ENCODE assay signal across 8 mouse cellular contexts in genomic region chr17:48545223-48545943, GRCm38 (mm10).
A peak's percentile ranks its signal among the peaks of the same experiment; 100 is the strongest.
DNase-seq lines count a peak whose midpoint lies in the region; ATAC-seq lines count a peak whose summit lies in the region.

No protein-coding gene starts in this region.

- H3K36me3 ChIP-seq in limb, embryonic 11.5 days (ENCODE audit: control insufficient read depth, insufficient read depth, low read length): no peaks in the 10 kb centered on the region

- no peak overlapping the region for H3K27ac ChIP-seq in limb, embryonic 11.5 days (replicated peaks; ENCODE audit: low read depth, low read length)

- H3K9ac ChIP-seq in limb, embryonic 11.5 days (ENCODE audit: low read length): no peak overlapping the region

- intact Hi-C loops in heart, postnatal 36 days (cut with DNase I): no loop called here

- H3K9me3 ChIP-seq in limb, embryonic 11.5 days (ENCODE audit: control insufficient read depth, low read length): no peaks in the 10 kb centered on the region

- H3K4me2 ChIP-seq in limb, embryonic 11.5 days (ENCODE audit: low read depth, severe bottlenecking): no peak overlapping the region

- no peak overlapping the region for H3K4me3 ChIP-seq in limb, embryonic 11.5 days (ENCODE audit: low read depth, low read length)

- no peaks in the 10 kb centered on the region for H3K27me3 ChIP-seq in limb, embryonic 11.5 days (ENCODE audit: control insufficient read depth, insufficient read depth, low read length)

- peak; percentile 11 for DNase-seq in Muller cell, postnatal 12 days (ENCODE audit: inconsistent ontology term)
- peak; percentile 10 for DNase-seq in embryo, embryonic 9.5 days (ENCODE audit: extremely low spot score)
- DNase-seq in kidney, adult 18-20 months: peak; percentile 47
- DNase-seq in limb, embryonic 11.5 days (ENCODE audit: low spot score): peak; percentile 34
- peak; percentile 55 for DNase-seq in right cerebral cortex, postnatal 14 days
- DNase-seq in heart, postnatal 36 days: no peak
- no peak for DNase-seq in urinary bladder, postnatal 25 days (ENCODE audit: low spot score)
- DNase-seq in cerebellum, postnatal 14 days: no peak

- WGBS in limb, embryonic 11.5 days: 65% methylated on average over 28 of the region's 28 CpGs

- peak; percentile 62; the same call in 1 of the 2 replicates for ATAC-seq in limb, embryonic 11.5 days (ENCODE audit: insufficient number of reproducible peaks, low FRiP score, low TSS enrichment, low read depth)

- no peaks in the 10 kb centered on the region; the same call in 1 of the 2 replicates for H3K4me1 ChIP-seq in limb, embryonic 11.5 days (ENCODE audit: control insufficient read depth, insufficient read depth, low read length)

Comparison
In these comparisons a context has a peak if more than half of its experiments do, and no peak if none do; other contexts are left out.
1. DNase-seq: peak in Muller cell, postnatal 12 days (single experiment), embryo, embryonic 9.5 days (single experiment), kidney, adult 18-20 months (single experiment), limb, embryonic 11.5 days (single experiment) and right cerebral cortex, postnatal 14 days (single experiment); none in heart, postnatal 36 days (0 of 2), urinary bladder, postnatal 25 days (single experiment) and cerebellum, postnatal 14 days (0 of 2).